Mouse (Mus musculus) MEL (cell line): ENCODE data around the gene Tmem63a.

ENCODE experiments used
- CHD1 ChIP-seq: IDR thresholded peaks from 2 replicates; pipeline ENCODE4 v1.6.1; 2012; ENCODE audit warnings: low read depth, mild to moderate bottlenecking, inconsistent platforms, low read length, improper control_type of control experiment
- CTCF ChIP-seq, 3 experiments: IDR thresholded peaks in 2 of 3; conservative IDR thresholded peaks in 1 of 3; 2 replicates each; pipeline ENCODE4 v1.5.1; 2011 to 2012; ENCODE audit warnings: low read length in 3 of 3, low read depth in 2 of 3, mild to moderate bottlenecking in 2 of 3, improper control_type of control experiment in 1 of 3, inconsistent platforms in 1 of 3, mixed read lengths in 1 of 3, moderate library complexity in 1 of 3; ENCODE audit not compliant: control insufficient read depth in 1 of 3, insufficient read depth in 1 of 3, poor library complexity in 1 of 3, severe bottlenecking in 1 of 3
- GABPA ChIP-seq: IDR thresholded peaks from 2 replicates; pipeline ENCODE4 v1.6.1; 2012; ENCODE audit warnings: low read depth, mild to moderate bottlenecking, inconsistent platforms, low read length, improper control_type of control experiment, moderate library complexity
- MAZ ChIP-seq: IDR thresholded peaks from 2 replicates; pipeline ENCODE4 v1.6.1; 2012; ENCODE audit warnings: low read depth, mild to moderate bottlenecking, inconsistent platforms, low read length, improper control_type of control experiment
- SIN3A ChIP-seq: IDR thresholded peaks from 2 replicates; pipeline ENCODE4 v1.6.1; 2012; ENCODE audit warnings: low read length, improper control_type of control experiment, inconsistent platforms

DNA sequence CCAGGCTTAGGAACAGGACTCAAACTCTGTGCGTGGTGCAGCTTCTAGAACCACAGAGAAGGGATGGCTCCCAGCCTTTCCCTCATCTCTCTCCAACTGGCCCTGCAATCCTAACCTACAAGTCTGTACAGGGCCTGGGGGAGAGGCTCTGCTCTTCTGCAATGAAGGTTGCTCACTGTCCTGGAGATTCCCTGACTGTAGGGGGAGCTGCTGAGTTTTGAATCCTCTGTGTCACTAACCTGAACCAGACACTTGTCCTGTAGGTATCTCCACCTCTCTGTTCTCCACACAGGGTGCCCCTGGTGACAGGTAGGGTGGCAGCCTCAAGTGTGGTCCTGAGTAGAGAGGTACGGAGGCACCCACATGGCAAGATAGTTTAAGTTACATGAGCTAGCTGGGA, 38.3 kb downstream of the Tmem63a start:
- TF ChIP-seq GABPA (no peak), MAZ (no peak), SIN3A (no peak), CTCF (IDR thresholded peaks at IDR 0.05 in 2 of 3, conservative IDR thresholded peaks at IDR 0.05 in 1 of 3; ENCODE audit: control insufficient read depth in 1 of 3, insufficient read depth in 1 of 3, low read depth in 2 of 3, low read length in 3 of 3, poor library complexity in 1 of 3, severe bottlenecking in 1 of 3) (no peak; a peak in 1 of 6 replicates), CHD1 (no peak)
